Mouse (Mus musculus) cerebellum, postnatal 25 days (tissue): ENCODE results near the gene Pnpla5.

Experiments
- DNase-seq, 2 experiments: peaks; one replicate each; pipeline ENCODE4 v3.0.0; 2021; ENCODE audit warnings: mixed read lengths in 2 of 2

The Pnpla5 gene

DNA sequence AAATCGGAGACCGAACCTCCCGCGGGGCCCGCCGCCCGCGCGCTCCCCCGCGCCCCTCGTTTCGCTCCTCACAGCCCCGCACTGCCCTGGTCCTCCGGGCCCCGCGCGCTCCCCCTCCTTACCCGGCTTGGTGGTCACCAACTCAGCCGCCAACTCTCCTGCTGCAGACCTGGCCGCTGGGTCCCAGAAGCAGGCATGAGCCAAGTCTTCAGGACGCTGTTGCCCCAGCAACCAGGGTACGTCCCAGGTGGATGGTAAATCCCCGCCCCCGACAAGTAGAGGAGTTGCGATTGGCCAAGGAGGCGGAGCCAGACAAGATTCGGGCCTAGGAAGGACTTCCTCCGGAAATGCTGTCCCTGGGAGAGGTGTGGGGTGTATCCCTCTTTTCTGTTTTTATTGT, 57.8 kb downstream of the Pnpla5 start, which contains the start of gene Efcab6:
TSS of gene Efcab6 (minus strand) at position 240 of the 400 bp plus-strand sequence.
- no peak for DNase-seq
